Mouse (Mus musculus): ENCODE measurements around the gene Cacna1e. TPM values are rescaled to one million over a fixed set of nuclear protein-coding genes. Genes with fewer than 3 reads are reported as not detected.

Cacna1e gene
- polyA plus RNA-seq, 1 experiment = not detected

DNA sequence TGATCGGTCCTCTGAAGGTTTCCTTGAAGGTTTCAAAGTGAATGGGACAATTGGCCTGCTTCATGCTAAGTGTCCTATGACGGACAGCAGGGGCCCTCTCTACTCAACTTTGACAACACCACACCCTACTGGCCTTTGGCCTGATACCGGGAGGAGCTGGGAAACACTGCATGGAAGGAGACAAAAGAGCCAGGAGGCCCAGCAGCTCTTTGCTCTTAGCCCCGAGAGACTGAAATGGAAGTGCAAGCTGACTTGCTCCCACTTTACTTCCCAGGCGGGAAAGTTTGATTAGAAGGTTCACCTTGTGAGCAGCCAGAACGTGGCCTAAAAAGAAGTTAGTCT, 877 bp upstream of the Cacna1e start:
- Histone ChIP-seq H3K4me1 (ENCODE audit: control insufficient read depth, insufficient read depth, low read length) (no peaks in the 10 kb centered on the region), H3K4me3 (ENCODE audit: insufficient read depth, low read length) (no peak overlapping the region), H3K27ac (ENCODE audit: insufficient read depth, low read depth, low read length) (no peak overlapping the region)
- TF ChIP-seq CTCF (IDR thresholded peaks at IDR 0.05; ENCODE audit: low read depth, low read length) = no peak
- no peak for TF ChIP-seq POLR2A (IDR thresholded peaks at IDR 0.05; ENCODE audit: borderline replicate concordance, low read depth, low read length)

DNA sequence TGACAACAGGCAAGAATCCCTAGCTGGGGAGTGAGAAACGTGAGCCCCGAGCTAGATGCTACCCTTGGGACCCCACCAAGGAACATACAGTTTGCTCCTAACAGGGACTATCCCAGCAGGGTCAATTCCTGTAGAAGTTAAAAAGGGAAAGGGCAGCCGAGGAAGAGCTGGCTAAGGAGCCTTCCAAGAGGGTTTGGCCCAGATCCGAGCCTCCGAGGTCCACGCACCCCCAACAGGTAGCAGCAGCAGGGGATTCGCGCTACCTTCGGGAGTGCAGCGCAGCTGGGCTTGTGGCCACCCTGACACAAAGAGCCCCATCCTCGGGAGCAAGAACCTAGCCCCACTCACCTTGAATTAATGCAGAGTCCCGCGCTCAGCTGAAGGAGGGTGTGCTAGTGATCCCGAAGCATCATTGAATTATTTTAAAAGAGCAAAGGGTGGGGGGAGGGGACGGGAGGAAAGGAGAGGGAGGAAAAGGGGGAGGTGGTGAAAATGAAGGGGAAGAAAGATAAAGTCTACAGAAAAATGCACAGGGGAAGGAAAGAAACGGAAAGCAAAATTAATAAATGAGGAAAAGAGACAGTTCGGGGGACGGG, 607 bp downstream of the Cacna1e start:
- Histone ChIP-seq H3K4me3 (ENCODE audit: insufficient read depth, low read length) (no peak overlapping the region), H3K4me1 (ENCODE audit: control insufficient read depth, insufficient read depth, low read length) (no peaks in the 10 kb centered on the region)
- no peak for TF ChIP-seq CTCF (IDR thresholded peaks at IDR 0.05; ENCODE audit: low read depth, low read length)
- no peak for TF ChIP-seq POLR2A (IDR thresholded peaks at IDR 0.05; ENCODE audit: borderline replicate concordance, low read depth, low read length)

DNA sequence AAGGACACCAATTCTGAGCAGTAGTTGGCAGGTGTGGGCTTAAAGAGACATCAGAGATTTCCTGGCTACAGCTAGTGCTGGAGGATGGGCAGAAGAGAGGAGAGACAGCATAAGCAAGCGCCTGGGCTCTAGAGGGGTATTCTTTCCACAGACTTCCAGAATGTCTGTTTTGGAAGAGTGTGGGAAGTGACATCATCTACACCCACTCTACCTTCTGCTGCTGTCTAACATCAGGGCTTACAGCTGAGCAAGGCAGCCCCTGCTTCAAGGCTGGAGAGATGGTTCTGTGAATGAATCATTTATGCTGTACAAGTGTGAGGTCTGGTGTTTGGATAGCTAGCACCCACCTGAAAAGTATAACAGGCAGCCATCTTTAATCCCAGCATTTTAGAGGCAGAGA, 18.3 kb downstream of the Cacna1e start:
- no peak for TF ChIP-seq CTCF (IDR thresholded peaks at IDR 0.05; ENCODE audit: low read depth, low read length)
- Histone ChIP-seq H3K4me3 (ENCODE audit: insufficient read depth, low read length) (no peak overlapping the region), H3K27ac (ENCODE audit: insufficient read depth, low read depth, low read length) (no peak overlapping the region), H3K4me1 (ENCODE audit: control insufficient read depth, insufficient read depth, low read length) (no peaks in the 10 kb centered on the region)

More for the DNA sequence above, 607 bp downstream of the Cacna1e start:
- H3K27ac ChIP-seq (ENCODE audit: insufficient read depth, low read depth, low read length) = no peak overlapping the region

DNA sequence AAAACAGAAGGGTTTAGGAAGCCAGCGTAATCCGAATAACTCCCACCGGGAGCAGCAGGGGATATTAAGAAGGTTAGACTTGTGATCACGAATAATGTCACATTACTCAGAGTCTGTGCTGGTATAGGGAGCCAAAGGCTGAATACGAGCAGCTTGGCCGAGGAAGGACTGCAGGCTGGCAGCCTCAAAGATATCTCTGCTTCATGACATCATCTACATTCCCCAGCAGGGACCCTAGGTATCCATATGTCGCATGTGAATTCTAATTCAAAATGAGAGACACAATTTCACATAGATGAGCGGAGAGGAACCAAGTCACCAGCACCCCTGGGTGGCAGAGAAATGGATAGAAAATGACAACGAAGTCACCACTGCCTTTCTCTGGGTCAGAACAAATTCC, 22.9 kb downstream of the Cacna1e start:
- Histone ChIP-seq H3K27ac (ENCODE audit: insufficient read depth, low read depth, low read length) (no peak overlapping the region), H3K4me3 (ENCODE audit: insufficient read depth, low read length) (no peak overlapping the region), H3K4me1 (ENCODE audit: control insufficient read depth, insufficient read depth, low read length) (no peaks in the 10 kb centered on the region)
- TF ChIP-seq POLR2A (IDR thresholded peaks at IDR 0.05; ENCODE audit: borderline replicate concordance, low read depth, low read length) (no peak), CTCF (IDR thresholded peaks at IDR 0.05; ENCODE audit: low read depth, low read length) (no peak)

DNA sequence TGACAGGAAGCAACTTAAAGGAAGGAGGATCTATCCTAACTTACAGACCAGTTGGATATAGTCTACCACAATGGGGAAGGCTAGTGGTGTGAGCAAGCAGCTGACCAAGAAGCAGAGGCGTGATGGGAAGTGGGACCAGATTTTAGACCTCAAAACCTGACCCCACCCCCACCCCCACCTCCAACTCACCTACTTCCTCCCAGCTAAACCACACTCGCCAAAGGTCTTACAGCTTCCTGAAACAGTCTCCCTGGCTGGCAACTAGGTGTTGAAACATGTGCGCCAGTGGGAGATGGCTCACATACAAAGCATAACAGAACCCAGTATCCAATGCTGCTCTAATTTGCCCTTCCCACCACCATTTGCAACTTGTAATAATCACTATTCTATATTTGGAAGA, 29.7 kb downstream of the Cacna1e start:
- no peak overlapping the region for H3K4me3 ChIP-seq (ENCODE audit: insufficient read depth, low read length)
- H3K27ac ChIP-seq (ENCODE audit: insufficient read depth, low read depth, low read length) = no peak overlapping the region
- H3K4me1 ChIP-seq (ENCODE audit: control insufficient read depth, insufficient read depth, low read length) = no peaks in the 10 kb centered on the region
- TF ChIP-seq POLR2A (IDR thresholded peaks at IDR 0.05; ENCODE audit: borderline replicate concordance, low read depth, low read length) = no peak
- no peak for TF ChIP-seq CTCF (IDR thresholded peaks at IDR 0.05; ENCODE audit: low read depth, low read length)

DNA sequence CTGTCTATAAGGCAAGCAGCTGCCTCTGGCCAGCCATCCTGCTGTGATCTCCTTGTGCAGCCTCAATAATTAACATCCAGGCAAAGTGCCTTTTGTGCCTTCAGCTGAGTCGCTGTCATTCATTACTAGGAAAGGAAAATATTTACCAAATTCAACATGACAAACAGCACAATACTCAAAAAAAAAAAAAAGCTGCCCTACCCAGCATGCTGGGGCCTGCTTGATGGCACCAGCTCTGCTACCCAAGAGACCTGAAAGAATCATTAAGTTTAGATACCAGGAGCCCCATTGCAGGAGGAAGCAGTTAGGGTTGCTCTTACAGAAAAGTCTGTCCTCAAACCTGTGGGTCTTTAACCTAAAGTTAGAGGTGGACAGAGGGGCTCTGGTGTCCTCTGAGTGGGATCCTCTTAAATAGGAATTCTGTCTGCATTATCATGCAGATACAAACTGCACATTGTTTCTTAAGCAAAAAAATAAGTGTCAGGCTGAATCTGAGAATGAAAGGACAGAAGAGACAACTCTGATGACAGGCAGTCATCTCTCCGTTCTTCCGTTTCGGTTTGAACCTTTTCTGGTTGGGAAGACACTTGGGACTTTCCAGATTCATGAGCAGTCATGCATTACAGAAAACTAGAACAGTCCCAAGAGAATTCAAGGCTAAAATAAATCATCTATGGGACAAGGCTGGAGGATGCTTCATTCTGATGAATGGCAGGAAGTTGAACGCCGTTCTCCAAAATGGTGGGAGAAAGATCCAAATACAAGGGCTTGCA, 33.6 kb downstream of the Cacna1e start:
- Histone ChIP-seq H3K27ac (ENCODE audit: insufficient read depth, low read depth, low read length) (no peak overlapping the region), H3K4me3 (ENCODE audit: insufficient read depth, low read length) (no peak overlapping the region), H3K4me1 (ENCODE audit: control insufficient read depth, insufficient read depth, low read length) (no peaks in the 10 kb centered on the region)
- TF ChIP-seq POLR2A (IDR thresholded peaks at IDR 0.05; ENCODE audit: borderline replicate concordance, low read depth, low read length) = no peak
- no peak for TF ChIP-seq CTCF (IDR thresholded peaks at IDR 0.05; ENCODE audit: low read depth, low read length)

DNA sequence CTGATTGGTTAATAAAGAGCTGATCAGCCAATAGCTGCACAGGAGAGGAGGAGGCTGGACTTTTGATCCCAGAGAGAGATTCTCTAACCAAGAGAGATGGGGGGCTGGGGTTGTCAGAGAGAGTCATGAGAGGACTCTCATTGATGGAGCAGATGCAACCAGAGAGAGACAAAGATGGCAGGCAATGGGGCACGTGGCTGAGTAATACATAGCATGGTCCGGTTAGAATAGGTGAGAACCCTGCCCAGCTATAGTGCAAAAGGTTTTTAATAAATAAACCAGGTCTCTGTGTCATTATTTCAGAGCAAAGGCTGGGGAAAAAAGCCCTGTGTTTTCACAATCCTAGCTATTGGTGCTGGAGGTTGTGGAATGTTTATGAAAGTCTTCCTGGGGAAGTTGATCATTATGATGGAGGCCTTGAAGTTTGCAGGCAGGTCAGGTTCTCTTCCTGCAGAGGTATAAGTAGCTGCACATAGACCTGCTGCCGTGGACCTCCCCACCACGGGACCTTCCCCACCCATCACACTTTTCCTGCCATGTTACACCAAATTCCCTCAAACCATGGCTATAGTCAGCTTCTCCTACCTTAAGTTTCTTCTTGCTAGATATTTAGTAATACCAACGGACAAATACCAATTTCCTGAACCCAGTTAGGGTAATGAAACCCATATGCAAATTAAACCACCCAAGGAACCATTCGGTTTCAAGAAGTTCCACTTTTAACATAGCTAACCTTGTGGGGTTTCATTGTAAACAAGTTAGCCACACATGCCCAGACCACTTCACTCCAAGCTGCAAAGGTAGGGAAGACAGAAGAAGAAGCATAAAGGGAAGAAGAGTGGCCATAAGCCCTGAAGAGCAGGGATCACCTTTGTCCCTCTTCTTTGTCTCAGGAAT, 35.4 kb downstream of the Cacna1e start:
- Histone ChIP-seq H3K4me3 (ENCODE audit: insufficient read depth, low read length) (no peak overlapping the region), H3K27ac (ENCODE audit: insufficient read depth, low read depth, low read length) (no peak overlapping the region)

DNA sequence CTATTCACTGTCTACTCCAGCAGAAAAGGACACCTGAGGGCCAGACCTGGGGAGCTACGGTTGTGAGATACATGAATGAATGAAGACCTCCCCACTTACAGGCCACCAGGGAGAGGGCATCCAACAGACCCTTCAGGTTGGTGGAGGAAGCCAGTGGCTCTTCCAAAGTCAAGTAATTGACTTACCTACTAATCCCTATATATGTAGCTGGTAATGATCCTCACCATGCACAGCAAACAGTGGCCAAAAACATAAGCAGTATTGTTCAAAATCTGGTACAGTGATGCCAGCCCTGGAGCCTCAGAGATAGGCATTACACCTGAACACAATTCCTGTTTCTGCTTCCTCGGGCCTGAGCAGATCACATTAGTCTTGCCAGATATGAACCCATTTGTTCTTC, 37.4 kb downstream of the Cacna1e start:
- Histone ChIP-seq H3K4me1 (ENCODE audit: control insufficient read depth, insufficient read depth, low read length) (no peaks in the 10 kb centered on the region), H3K27ac (ENCODE audit: insufficient read depth, low read depth, low read length) (no peak overlapping the region), H3K4me3 (ENCODE audit: insufficient read depth, low read length) (no peak overlapping the region)
- TF ChIP-seq CTCF (IDR thresholded peaks at IDR 0.05; ENCODE audit: low read depth, low read length) (no peak), POLR2A (IDR thresholded peaks at IDR 0.05; ENCODE audit: borderline replicate concordance, low read depth, low read length) (no peak)

More for the DNA sequence above, 35.4 kb downstream of the Cacna1e start:
- no peaks in the 10 kb centered on the region for H3K4me1 ChIP-seq (ENCODE audit: control insufficient read depth, insufficient read depth, low read length)
- no peak for TF ChIP-seq POLR2A (IDR thresholded peaks at IDR 0.05; ENCODE audit: borderline replicate concordance, low read depth, low read length)
- TF ChIP-seq CTCF (IDR thresholded peaks at IDR 0.05; ENCODE audit: low read depth, low read length) = no peak

DNA sequence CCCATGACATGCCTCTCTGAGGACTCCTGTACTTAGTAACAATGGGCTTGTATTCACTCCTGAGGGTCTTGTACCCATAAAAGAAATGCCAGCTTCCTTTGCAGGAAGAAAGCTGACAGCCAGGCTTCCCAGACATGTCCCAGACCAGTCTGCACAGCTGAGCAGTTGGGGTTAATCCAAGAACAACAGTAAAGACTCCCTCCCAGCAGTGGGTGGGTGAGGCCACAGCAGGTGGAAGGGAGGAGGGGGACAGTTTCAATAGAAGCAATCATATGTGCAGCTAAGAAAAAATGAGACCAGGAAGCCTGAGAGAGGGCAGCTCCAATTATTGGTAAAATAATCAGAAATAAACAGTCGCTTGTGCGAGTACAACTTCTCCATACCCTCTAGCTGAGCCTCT, 40.9 kb downstream of the Cacna1e start:
- Histone ChIP-seq H3K27ac (ENCODE audit: insufficient read depth, low read depth, low read length) (no peak overlapping the region), H3K4me1 (ENCODE audit: control insufficient read depth, insufficient read depth, low read length) (no peaks in the 10 kb centered on the region), H3K4me3 (ENCODE audit: insufficient read depth, low read length) (no peak overlapping the region)
- TF ChIP-seq CTCF (IDR thresholded peaks at IDR 0.05; ENCODE audit: low read depth, low read length) (no peak), POLR2A (IDR thresholded peaks at IDR 0.05; ENCODE audit: borderline replicate concordance, low read depth, low read length) (no peak)

DNA sequence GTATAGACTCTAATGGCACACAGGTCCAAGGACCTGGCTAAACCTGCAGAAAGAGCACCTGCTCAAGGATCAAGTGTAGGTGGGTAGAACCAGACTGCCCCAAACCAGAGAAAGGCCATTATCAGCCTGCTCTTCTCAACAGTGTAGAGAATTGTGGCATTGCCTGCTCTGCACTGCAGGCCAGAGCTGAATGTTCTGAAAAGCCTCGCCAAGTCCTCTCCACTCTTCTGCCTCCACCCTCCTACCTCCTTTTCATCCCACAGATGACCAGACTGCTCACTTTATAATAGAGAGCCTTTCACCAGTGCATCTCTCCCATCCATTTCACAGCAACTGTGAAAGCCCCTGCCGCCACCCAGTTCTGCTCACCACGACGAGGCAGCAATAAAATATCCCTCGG, 42.0 kb downstream of the Cacna1e start:
- H3K27ac ChIP-seq (ENCODE audit: insufficient read depth, low read depth, low read length) = no peak overlapping the region
- H3K4me3 ChIP-seq (ENCODE audit: insufficient read depth, low read length) = no peak overlapping the region
- no peaks in the 10 kb centered on the region for H3K4me1 ChIP-seq (ENCODE audit: control insufficient read depth, insufficient read depth, low read length)

More for the DNA sequence above, 42.0 kb downstream of the Cacna1e start:
- TF ChIP-seq CTCF (IDR thresholded peaks at IDR 0.05; ENCODE audit: low read depth, low read length) (no peak), POLR2A (IDR thresholded peaks at IDR 0.05; ENCODE audit: borderline replicate concordance, low read depth, low read length) (no peak)

All from bone marrow macrophage, adult 2 months (primary cell).